Mouse (Mus musculus) limb, embryonic 14.5 days (tissue): ENCODE results near the gene Trappc3. TPM values are rescaled to one million over a fixed set of nuclear protein-coding genes. Genes with fewer than 3 reads are reported as not detected.

Source experiments
- ATAC-seq: fragments of 200-750 bp; cut with Nextera tagmentation; 2 replicates; pipeline ENCODE4 v1.8.0; 2017; ENCODE audit warnings: low read depth, moderate number of reproducible peaks, moderate TSS enrichment; ENCODE audit not compliant: low FRiP score
- DNase-seq: peaks from one replicate; pipeline ENCODE4 v3.0.0-alpha.2; 2015; ENCODE audit warnings: low spot score
- H3K27ac ChIP-seq: fragments of 300-500 bp; sonication (generic); replicated peaks from 2 replicates; pipeline ENCODE4 v1.5.1; 2014; ENCODE audit warnings: low read depth, mild to moderate bottlenecking, low read length, moderate library complexity, mixed read lengths
- H3K27me3 ChIP-seq: fragments of 300-500 bp; sonication (generic); 2 replicates; pipeline ENCODE4 v1.6.1; 2014; ENCODE audit warnings: low read length, mixed read lengths; ENCODE audit not compliant: control insufficient read depth, insufficient read depth
- H3K36me3 ChIP-seq: fragments of 300-500 bp; sonication (generic); 2 replicates; pipeline ENCODE4 v1.6.1; 2014; ENCODE audit warnings: mild to moderate bottlenecking, low read length, moderate library complexity, mixed read lengths; ENCODE audit not compliant: control insufficient read depth, insufficient read depth
- H3K4me1 ChIP-seq: fragments of 300-500 bp; sonication (generic); 2 replicates; pipeline ENCODE4 v1.6.1; 2014; ENCODE audit warnings: antibody characterized with exemption, low read length, mixed read lengths; ENCODE audit not compliant: control insufficient read depth, insufficient read depth
- H3K4me2 ChIP-seq: fragments of 300-500 bp; sonication (generic); replicated peaks from 2 replicates; pipeline ENCODE4 v1.6.1; 2014; ENCODE audit warnings: low read depth, mild to moderate bottlenecking, low read length, moderate library complexity; ENCODE audit not compliant: severe bottlenecking
- H3K4me3 ChIP-seq: fragments of 300-500 bp; sonication (generic); replicated peaks from 2 replicates; pipeline ENCODE4 v1.5.1; 2014; ENCODE audit warnings: low read length
- H3K9ac ChIP-seq: fragments of 300-500 bp; sonication (generic); 2 replicates; pipeline ENCODE4 v1.6.1; 2014; ENCODE audit warnings: mild to moderate bottlenecking, low read depth, low read length, moderate library complexity; ENCODE audit not compliant: severe bottlenecking
- H3K9me3 ChIP-seq: fragments of 300-500 bp; sonication (generic); 2 replicates; pipeline ENCODE4 v1.6.1; 2016; ENCODE audit warnings: low read length; ENCODE audit not compliant: control insufficient read depth
- POLR2A ChIP-seq: fragments of 200-500 bp; IDR thresholded peaks from 2 replicates; pipeline ENCODE4 v1.8.0; 2012; ENCODE audit warnings: inconsistent platforms, mild to moderate bottlenecking, moderate library complexity, borderline replicate concordance; ENCODE audit not compliant: insufficient read depth, insufficient read length; ENCODE audit errors: extremely low read depth
- WGBS: fragments of 180-500 bp; shearing (Covaris S2); extraction: QIAGEN DNeasy Blood & Tissue Kit; methylation state at CpG from one replicate; pipeline ENCODE4 v1.1.7; 2014; 5-methylcytosine and 5-hydroxymethylcytosine counted together
- polyA plus RNA-seq, 2 experiments: library from polyadenylated mRNA; depleted of rRNA in 1 of 2; stranded (reverse) in 1 of 2; unstranded in 1 of 2; fragments of >200 nt; fragmentation: Nextera tagmentation in 1 of 2; extraction: Ambion mirVana in 1 of 2; gene quantifications; 2 replicates each; pipeline versions ENCODE4 v1.2.1 to v1.2.3; 2012 to 2014

Trappc3 gene
- polyA plus RNA-seq, 2 experiments = 34.5 to 113 TPM

DNA sequence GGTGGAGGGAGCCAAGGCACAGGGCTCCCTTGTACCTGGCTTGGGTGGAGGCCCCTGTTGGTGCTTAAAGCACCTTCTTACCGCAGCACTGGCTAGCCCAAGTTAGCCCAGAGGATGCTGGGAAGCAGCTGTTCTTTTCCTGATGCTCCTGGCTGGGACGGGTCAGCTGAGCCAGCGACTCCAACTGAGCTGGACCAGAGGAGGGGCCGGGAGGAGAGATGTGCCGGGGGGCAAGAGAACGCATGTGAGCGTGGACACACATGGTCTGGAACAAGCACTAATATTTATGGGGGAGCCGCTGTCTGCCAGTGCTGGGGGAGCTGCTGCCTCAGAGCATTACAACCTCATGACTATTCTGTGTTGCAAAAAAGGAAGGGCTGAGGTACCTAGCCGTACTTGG is 16.8 kb downstream of the Trappc3 start:
- Histone ChIP-seq H3K27me3 (no peaks in the 10 kb centered on the region), H3K4me2 (peak overlapping the region; percentile 40), H3K4me1 (peaks cover 35% of the 10 kb centered on the region), H3K9ac (peak overlapping the region; percentile 25; the same call in 1 of the 2 replicates), H3K36me3 (peaks cover 17% of the 10 kb centered on the region), H3K4me3 (no peak overlapping the region), H3K9me3 (no peaks in the 10 kb centered on the region), H3K27ac (peak overlapping the region; percentile 91)
- ATAC-seq = no peak
- TF ChIP-seq POLR2A = no peak
- no peak for DNase-seq
- 20% methylated on average over 9 of the region's 9 CpGs for WGBS

GRCm38 (mm10) chr4:126281706-126282105 is 19.6 kb downstream of the Trappc3 start:
- Histone ChIP-seq H3K27ac (peak overlapping the region; percentile 58), H3K36me3 (no peaks in the 10 kb centered on the region), H3K27me3 (peaks cover 7% of the 10 kb centered on the region), H3K9ac (no peak overlapping the region), H3K4me2 (no peak overlapping the region), H3K4me1 (peaks cover 35% of the 10 kb centered on the region), H3K9me3 (no peaks in the 10 kb centered on the region), H3K4me3 (no peak overlapping the region)
- 51% methylated on average over 9 of the region's 9 CpGs for WGBS
- TF ChIP-seq POLR2A = no peak
- no peak for DNase-seq
- no peak for ATAC-seq

GRCm38 (mm10) chr4:126283582-126283981 is 21.5 kb downstream of the Trappc3 start:
- no peak overlapping the region for H3K9ac ChIP-seq
- peaks cover 36% of the 10 kb centered on the region for H3K4me1 ChIP-seq
- no peak overlapping the region for H3K4me2 ChIP-seq
- H3K36me3 ChIP-seq = no peaks in the 10 kb centered on the region
- ATAC-seq (no peak), DNase-seq (no peak)
- no peak overlapping the region for H3K27ac ChIP-seq
- H3K4me3 ChIP-seq = no peak overlapping the region
- H3K9me3 ChIP-seq = no peaks in the 10 kb centered on the region
- 87% methylated on average over 8 of the region's 8 CpGs for WGBS
- no peak for TF ChIP-seq POLR2A
- peaks cover 17% of the 10 kb centered on the region for H3K27me3 ChIP-seq

GRCm38 (mm10) chr4:126286492-126286891 is 24.4 kb downstream of the Trappc3 start, which contains the start of gene Col8a2:
Col8a2 (plus strand) TSS chr4:126286793.
- 3% methylated on average over 18 of the region's 42 CpGs for WGBS
- ATAC-seq (peak; percentile 47), DNase-seq (peak; percentile 27)

DNA sequence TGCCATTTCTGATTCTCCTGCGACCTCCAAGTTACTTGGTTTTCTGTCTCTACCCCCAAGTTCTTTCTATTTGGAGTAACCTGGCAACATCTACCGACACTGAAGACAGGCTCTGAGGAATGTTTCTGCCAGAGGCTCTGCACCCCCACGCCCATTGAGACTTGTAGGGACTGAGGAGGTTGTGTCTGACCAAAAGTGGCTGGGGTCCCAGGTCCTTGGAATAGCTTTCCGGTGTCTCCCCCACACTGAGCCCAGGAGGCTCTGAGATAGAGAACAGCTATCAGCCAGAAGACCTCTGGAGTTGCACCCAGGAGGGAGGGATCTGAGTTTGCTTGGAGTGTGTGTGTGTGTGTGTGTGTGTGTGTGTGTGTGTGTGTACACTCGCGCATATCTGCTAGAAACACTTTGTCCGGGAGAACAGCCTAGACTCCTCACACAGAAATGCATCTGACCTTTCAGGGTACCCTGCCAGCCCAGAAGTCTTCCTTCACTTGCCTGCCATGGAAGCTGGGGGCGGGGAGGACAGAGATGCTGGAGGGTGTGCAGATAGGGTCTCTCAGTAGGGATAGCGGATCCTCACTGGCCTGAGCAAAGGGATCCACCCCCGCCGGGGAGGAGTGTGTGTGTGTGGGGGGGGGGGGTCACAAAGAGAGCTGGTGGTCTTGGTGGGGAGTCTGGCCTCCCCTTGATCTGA is 25.3 kb downstream of the Trappc3 start:
- Histone ChIP-seq H3K4me3 (peak overlapping the region; percentile 56), H3K27me3 (peaks cover 17% of the 10 kb centered on the region), H3K27ac (peak overlapping the region; percentile 73), H3K9me3 (no peaks in the 10 kb centered on the region), H3K9ac (peak overlapping the region; percentile 65), H3K36me3 (no peaks in the 10 kb centered on the region), H3K4me1 (peaks cover 27% of the 10 kb centered on the region), H3K4me2 (peak overlapping the region; percentile 55)
- DNase-seq = no peak
- TF ChIP-seq POLR2A = no peak
- 34% methylated on average over 11 of the region's 11 CpGs for WGBS
- ATAC-seq = 0 out of 2 replicates have a peak, but pooled peaks have one; percentile 13

More at GRCm38 (mm10) chr4:126286492-126286891, 24.4 kb downstream of the Trappc3 start, which contains the start of gene Col8a2:
- peak within 1 kb of the TSS; percentile 65 for H3K9ac ChIP-seq
- H3K27ac ChIP-seq = peak within 1 kb of the TSS; percentile 73
- peak within 1 kb of the TSS; percentile 55 for H3K4me2 ChIP-seq
- H3K4me3 ChIP-seq = peak within 1 kb of the TSS; percentile 56
- H3K27me3 ChIP-seq = peaks cover 17% of the 10 kb centered on the region
- H3K36me3 ChIP-seq = no peaks in the 10 kb centered on the region
- no peaks in the 10 kb centered on the region for H3K9me3 ChIP-seq
- TF ChIP-seq POLR2A = no peak
- H3K4me1 ChIP-seq = peaks cover 34% of the 10 kb centered on the region
